Mouse (Mus musculus) kidney, postnatal 0 days (tissue): ENCODE data around the gene Ak5. TPM values are rescaled to one million over a fixed set of nuclear protein-coding genes. Genes with fewer than 3 reads are reported as not detected.

ENCODE experiments used
- ATAC-seq: fragments of 200-750 bp; cut with Nextera tagmentation; replicated peaks from 2 replicates; pipeline ENCODE4 v1.8.0; 2017; ENCODE audit warnings: low read depth, moderate number of reproducible peaks, moderate TSS enrichment, moderate library complexity; ENCODE audit not compliant: low FRiP score
- DNase-seq: peaks from one replicate; pipeline ENCODE4 v3.0.0-alpha.2; 2016; ENCODE audit warnings: low spot score
- H3K27ac ChIP-seq: fragments of 300-500 bp; sonication (generic); 2 replicates; pipeline ENCODE4 v1.5.1; 2014; ENCODE audit warnings: mild to moderate bottlenecking
- H3K27me3 ChIP-seq: fragments of 300-500 bp; sonication (generic); 2 replicates; pipeline ENCODE4 v1.6.1; 2014; ENCODE audit warnings: low read length, mixed read lengths; ENCODE audit not compliant: insufficient read depth
- H3K36me3 ChIP-seq: fragments of 300-500 bp; sonication (generic); 2 replicates; pipeline ENCODE4 v1.6.1; 2014; ENCODE audit warnings: low read length, mixed read lengths; ENCODE audit not compliant: insufficient read depth
- H3K4me1 ChIP-seq: fragments of 300-500 bp; sonication (generic); replicated peaks from 2 replicates; pipeline ENCODE4 v1.6.1; 2014; ENCODE audit warnings: antibody characterized with exemption, low read length, mixed read lengths; ENCODE audit not compliant: insufficient read depth
- H3K4me2 ChIP-seq: fragments of 300-500 bp; sonication (generic); 2 replicates; pipeline ENCODE4 v1.6.1; 2014; ENCODE audit warnings: mild to moderate bottlenecking, low read length, moderate library complexity, mixed read lengths
- H3K4me3 ChIP-seq: fragments of 300-500 bp; sonication (generic); replicated peaks from 2 replicates; pipeline ENCODE4 v1.5.1; 2014; ENCODE audit warnings: low read depth, low read length
- H3K9ac ChIP-seq: fragments of 300-500 bp; sonication (generic); 2 replicates; pipeline ENCODE4 v1.6.1; 2014; ENCODE audit warnings: low read depth, low read length
- H3K9me3 ChIP-seq: fragments of 300-500 bp; sonication (generic); replicated peaks from 2 replicates; pipeline ENCODE4 v1.6.1; 2016; ENCODE audit warnings: low read length, inconsistent platforms, mixed read lengths
- CTCF ChIP-seq: IDR thresholded peaks from 2 replicates; pipeline ENCODE4 v1.5.1; 2016; ENCODE audit warnings: antibody characterized with exemption, low read depth, mild to moderate bottlenecking, moderate library complexity
- WGBS: fragments of 180-500 bp; shearing (Covaris S2); extraction: QIAGEN DNeasy Blood & Tissue Kit; methylation state at CpG from one replicate; pipeline ENCODE4 v1.1.7; 2014; 5-methylcytosine and 5-hydroxymethylcytosine counted together
- polyA plus RNA-seq: library from polyadenylated mRNA; unstranded; fragments of >200 nt; fragmentation: Nextera tagmentation; extraction: Ambion mirVana; gene quantifications from 2 replicates; pipeline ENCODE4 v1.2.1, GENCODE M21; 2015

Ak5 gene
- polyA plus RNA-seq, 1 experiment from 2014 or later, result 4.6 TPM

- Histone ChIP-seq H3K27me3 (no peaks in the 10 kb centered on the region), H3K9ac (no peak overlapping the region), H3K4me3 (no peak overlapping the region), H3K9me3 (no peaks in the 10 kb centered on the region), H3K27ac (no peak overlapping the region), H3K36me3 (no peaks in the 10 kb centered on the region), H3K4me2 (no peak overlapping the region), H3K4me1 (no peaks in the 10 kb centered on the region)
- DNase-seq (no peak), ATAC-seq (no peak)
- TF ChIP-seq CTCF, result no peak
- 78% methylated on average over 26 of the region's 26 CpGs for WGBS
Measured at GRCm38 (mm10) chr3:152578282-152579228, 89.6 kb downstream of the Ak5 start.

- H3K27me3 ChIP-seq, result no peaks in the 10 kb centered on the region
- H3K27ac ChIP-seq, result no peak overlapping the region
- ATAC-seq, result no peak
- H3K9ac ChIP-seq, result no peak overlapping the region
- H3K4me1 ChIP-seq, result no peaks in the 10 kb centered on the region
- no peak overlapping the region for H3K4me2 ChIP-seq
- H3K4me3 ChIP-seq, result no peak overlapping the region
- DNase-seq, result no peak
- no peaks in the 10 kb centered on the region for H3K36me3 ChIP-seq
- 91% methylated on average over 7 of the region's 7 CpGs for WGBS
- no peaks in the 10 kb centered on the region for H3K9me3 ChIP-seq
- TF ChIP-seq CTCF, result no peak
Measured at GRCm38 (mm10) chr3:152577763-152578162, 90.4 kb downstream of the Ak5 start.

DNA sequence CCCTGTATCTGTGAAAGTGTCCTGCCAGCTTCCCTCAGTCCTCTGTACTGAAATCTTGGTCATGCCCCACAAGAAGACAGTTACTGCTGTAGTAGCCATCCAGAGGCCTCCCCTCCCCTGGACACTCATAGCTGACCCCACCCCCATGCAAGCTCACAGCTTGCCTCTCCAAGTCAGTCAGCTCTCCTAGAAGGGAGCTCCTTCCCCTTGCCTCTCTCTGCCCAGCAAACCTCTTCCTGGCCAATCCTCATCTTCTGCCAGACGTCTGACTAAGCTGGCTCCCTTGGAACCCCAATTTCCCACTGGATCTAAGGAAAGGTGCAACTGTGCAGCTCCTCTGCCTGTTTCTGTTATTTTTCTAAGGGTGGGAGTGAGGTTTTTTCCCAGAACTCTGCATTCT, 90.9 kb downstream of the Ak5 start:
- Histone ChIP-seq H3K27ac (no peak overlapping the region), H3K9me3 (no peaks in the 10 kb centered on the region), H3K4me1 (no peaks in the 10 kb centered on the region), H3K27me3 (no peaks in the 10 kb centered on the region), H3K4me2 (no peak overlapping the region), H3K36me3 (no peaks in the 10 kb centered on the region), H3K4me3 (no peak overlapping the region), H3K9ac (no peak overlapping the region)
- ATAC-seq, result no peak
- 37% methylated on average over 1 of the region's 1 CpGs for WGBS
- no peak for DNase-seq
- no peak for TF ChIP-seq CTCF

DNA sequence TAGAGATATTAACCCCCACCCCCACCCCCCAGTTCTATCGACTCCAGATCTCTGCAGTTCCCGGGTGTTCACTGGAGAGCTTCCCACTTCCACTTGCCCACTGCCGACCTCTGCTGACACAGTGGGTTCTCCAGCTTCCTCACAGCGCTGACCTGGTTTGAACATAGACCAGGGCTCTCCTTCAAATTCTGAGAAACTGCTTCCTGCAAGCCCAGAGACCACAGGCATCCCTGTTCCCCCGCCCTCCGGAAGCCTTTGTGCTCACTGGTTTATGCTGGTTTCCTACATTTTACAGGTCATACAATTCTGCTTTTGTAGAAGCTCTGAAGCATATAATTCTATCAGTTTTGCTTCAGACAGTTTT, 98.9 kb downstream of the Ak5 start:
- Histone ChIP-seq H3K27me3 (no peaks in the 10 kb centered on the region), H3K9ac (no peak overlapping the region), H3K27ac (peak overlapping the region; percentile 73), H3K4me3 (no peak overlapping the region), H3K9me3 (no peaks in the 10 kb centered on the region), H3K4me2 (no peak overlapping the region), H3K4me1 (peaks cover 8% of the 10 kb centered on the region; the same call in 1 of the 2 replicates), H3K36me3 (no peaks in the 10 kb centered on the region)
- 42% methylated on average over 6 of the region's 6 CpGs for WGBS
- ATAC-seq (no peak), DNase-seq (peak; percentile 83)
- TF ChIP-seq CTCF, result no peak

GRCm38 (mm10) chr3:152568455-152569241, 99.5 kb downstream of the Ak5 start:
- H3K27ac ChIP-seq, result peak overlapping the region; percentile 73
- no peak for ATAC-seq
- no peaks in the 10 kb centered on the region for H3K27me3 ChIP-seq
- no peaks in the 10 kb centered on the region for H3K9me3 ChIP-seq
- peak; percentile 78 for DNase-seq
- H3K9ac ChIP-seq, result no peak overlapping the region
- H3K36me3 ChIP-seq, result no peaks in the 10 kb centered on the region
- H3K4me2 ChIP-seq, result no peak overlapping the region
- peaks cover 8% of the 10 kb centered on the region; the same call in 1 of the 2 replicates for H3K4me1 ChIP-seq
- 60% methylated on average over 9 of the region's 9 CpGs for WGBS
- H3K4me3 ChIP-seq, result no peak overlapping the region
- no peak for TF ChIP-seq CTCF

- Histone ChIP-seq H3K9ac (no peak overlapping the region), H3K9me3 (no peaks in the 10 kb centered on the region), H3K4me1 (peaks cover 8% of the 10 kb centered on the region; the same call in 1 of the 2 replicates), H3K27ac (no peak overlapping the region), H3K36me3 (no peaks in the 10 kb centered on the region), H3K4me3 (no peak overlapping the region), H3K27me3 (no peaks in the 10 kb centered on the region), H3K4me2 (no peak overlapping the region)
- DNase-seq (no peak), ATAC-seq (no peak)
- 65% methylated on average over 6 of the region's 6 CpGs for WGBS
- TF ChIP-seq CTCF, result no peak
Measured at GRCm38 (mm10) chr3:152564516-152565113, 103.5 kb downstream of the Ak5 start.
